Mouse (Mus musculus) T-helper 2 cell (primary cell): Measurements from ENCODE around the gene Axdnd1.

Source experiments
- in situ Hi-C: fragments of 300-600 bp; cut with MboI, MseI; formaldehyde crosslinking; loops from one replicate; pipeline ENCODE4 v1.15.1; 2025; ENCODE audit warnings: high pct_unique_total_duplicates

Axdnd1 gene

DNA sequence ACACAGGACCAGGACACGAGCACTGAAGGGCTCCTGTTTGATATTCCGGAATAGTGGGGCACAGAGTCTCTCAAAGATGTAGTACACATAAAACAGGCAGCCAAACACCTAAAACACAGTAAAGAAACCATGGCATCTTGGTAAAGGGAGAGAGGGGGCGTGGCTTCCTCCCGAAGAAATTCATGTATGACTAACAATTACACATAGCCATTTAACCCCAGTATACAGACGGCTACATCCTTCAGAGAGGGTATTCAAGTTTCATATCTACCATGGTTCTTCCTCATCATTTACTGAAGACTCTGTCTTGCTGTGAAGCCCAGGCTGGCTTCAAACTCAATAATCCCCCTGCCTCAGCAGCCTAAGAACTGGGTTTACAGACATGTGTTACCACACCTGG lies 16.8 kb upstream of the Axdnd1 start:
- in situ Hi-C loops: no loop called here

DNA sequence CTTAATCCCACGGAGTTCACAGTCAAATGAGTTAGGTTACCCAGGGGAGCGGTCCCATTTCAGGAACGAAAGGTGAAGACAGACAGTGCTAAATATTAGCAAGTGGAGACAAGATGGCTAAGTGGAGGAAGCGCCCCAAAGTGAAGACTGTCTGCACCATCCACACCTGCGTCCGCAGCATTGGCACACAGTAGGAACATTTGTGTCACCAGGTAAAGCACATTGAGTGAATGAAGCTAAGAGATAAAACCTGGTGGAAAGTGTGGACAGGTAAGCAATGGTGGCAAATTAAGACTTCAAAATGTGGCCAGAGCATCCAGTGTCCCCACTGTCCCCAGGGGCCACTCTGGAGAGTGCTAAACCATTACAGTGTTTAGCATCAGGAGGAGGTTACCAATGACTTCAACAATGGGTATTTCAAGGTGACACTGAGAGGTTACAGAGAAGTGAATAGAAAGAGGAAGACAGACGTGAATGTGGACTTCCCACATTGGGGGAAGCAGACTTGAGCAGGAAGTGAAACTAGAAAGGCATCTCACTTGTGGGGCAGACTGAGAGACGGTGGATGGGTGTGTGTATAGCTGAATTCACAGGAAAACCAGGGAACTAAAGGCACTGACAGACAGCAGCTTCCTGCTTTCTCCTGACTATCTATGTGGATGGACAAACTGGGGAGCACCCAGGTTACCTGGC lies 16.2 kb upstream of the Axdnd1 start:
- in situ Hi-C loops: no loop called here

DNA sequence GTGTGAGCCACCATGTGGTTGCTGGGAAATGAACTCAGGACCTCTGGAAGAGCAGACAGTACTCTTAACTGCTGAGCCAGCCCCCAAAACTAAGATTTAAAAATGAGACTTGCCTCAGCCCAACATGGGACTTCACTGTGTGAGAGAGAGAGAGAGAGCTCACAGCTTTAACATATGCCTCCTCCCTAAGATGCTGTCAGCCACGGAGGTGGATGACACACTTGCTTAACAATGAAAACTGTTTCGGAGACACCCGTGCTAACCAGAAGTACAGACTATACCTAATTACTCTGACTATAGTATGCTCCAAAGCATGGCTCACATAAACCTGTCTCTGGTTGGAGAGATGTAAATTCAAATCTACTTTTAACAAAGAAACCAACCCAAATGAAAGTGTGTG lies 12.5 kb upstream of the Axdnd1 start:
- in situ Hi-C loops: no loop called here

DNA sequence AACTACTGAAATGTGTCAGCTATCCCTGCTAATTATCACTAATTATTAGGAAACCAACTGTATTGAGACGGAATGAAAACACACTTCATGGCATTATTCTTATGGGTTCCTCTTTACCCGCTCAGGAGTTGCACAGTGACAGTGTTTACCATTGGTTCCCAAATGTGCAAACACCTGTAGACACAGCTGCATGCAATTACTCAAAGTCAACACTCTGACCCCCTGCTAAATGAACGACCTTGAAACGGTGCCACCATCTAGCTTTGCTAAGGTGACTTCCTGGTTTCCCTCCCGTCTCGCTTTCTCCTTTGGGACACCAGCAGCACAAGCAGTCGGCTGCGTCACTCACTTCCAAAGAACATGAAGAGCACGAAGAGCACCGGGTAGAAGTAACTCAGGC lies 11.5 kb upstream of the Axdnd1 start:
- in situ Hi-C loops: no loop called here

GRCm38 (mm10) chr1:156428434-156428833 lies 7.5 kb upstream of the Axdnd1 start:
- in situ Hi-C loops: no loop called here

GRCm38 (mm10) chr1:156425746-156426145 lies 4.8 kb upstream of the Axdnd1 start:
- in situ Hi-C loops: no loop called here

DNA sequence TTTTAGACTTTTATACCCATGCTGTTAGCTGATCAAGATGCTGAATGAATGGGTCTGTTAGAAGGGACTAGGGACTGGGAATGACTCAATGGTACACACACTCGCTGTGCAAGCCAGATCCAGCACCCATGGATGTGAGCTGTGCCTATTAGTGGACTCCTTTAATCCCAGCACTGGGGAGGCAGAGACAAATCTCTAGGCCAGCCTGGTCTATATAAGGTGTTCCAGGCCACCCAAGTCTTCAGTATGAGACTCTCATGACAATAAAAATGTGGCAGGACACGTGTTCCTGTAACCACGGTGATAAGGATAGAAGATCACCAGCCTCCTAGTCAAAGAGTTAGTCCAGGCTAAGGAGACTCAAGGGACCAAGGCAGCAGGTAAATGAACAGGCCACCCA lies 3.1 kb upstream of the Axdnd1 start:
- in situ Hi-C loops: no loop called here

DNA sequence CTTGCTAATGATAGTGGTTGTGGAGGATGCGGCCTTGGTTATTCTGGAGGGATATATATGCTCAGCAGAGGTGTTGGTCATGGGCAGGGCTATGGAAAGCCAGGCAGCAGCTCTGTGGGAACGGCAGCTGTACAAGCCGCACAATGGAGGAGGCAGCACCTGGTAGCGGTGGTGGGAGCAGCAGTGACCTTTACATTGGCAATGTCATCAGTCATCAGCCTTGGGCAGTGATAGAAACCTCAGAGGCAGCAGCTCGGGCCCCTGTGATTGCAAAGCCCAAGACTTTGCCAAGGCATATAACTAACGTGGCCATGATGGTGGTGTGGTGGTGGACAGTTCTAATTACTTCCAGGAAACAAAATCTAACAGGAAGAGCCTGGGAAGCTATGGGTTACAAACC lies 2.5 kb upstream of the Axdnd1 start:
- in situ Hi-C loops: no loop called here

DNA sequence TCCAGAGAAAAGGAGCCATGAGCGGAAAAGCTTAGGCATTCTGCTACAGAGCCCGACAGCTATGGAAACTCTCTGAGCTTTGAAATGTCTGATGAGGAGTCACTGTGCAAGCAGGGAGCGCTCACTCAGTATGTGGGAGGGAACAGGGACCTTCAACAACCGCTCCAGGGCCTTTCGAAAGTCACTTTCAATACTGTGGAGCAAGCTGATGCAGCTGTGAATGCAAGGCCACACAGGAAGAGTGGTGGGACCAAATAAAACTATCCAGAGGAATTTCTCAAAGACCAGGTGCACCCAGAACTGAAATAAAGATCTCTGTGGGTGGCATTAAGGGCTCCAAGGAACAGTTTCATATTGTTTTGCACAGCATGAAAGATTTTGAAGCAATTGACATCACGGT lies 1.9 kb upstream of the Axdnd1 start:
- in situ Hi-C loops: no loop called here

GRCm38 (mm10) chr1:156418170-156418569 lies 2.8 kb downstream of the Axdnd1 start:
- in situ Hi-C loops: no loop called here

- in situ Hi-C loops: loop anchor here (10.0 kb wide), 1 partner anchor 294 kb away; no protein-coding TSS in a partner anchor
Observed at GRCm38 (mm10) chr1:156408521-156408920, 12.4 kb downstream of the Axdnd1 start.

- in situ Hi-C loops: loop anchor here (10.0 kb wide), 1 partner anchor 293 kb away; no protein-coding TSS in a partner anchor
Observed at GRCm38 (mm10) chr1:156408004-156408403, 13.0 kb downstream of the Axdnd1 start.

GRCm38 (mm10) chr1:156403251-156403650 lies 17.7 kb downstream of the Axdnd1 start:
- in situ Hi-C loops: loop anchor here (10.0 kb wide), 1 partner anchor 288 kb away; no protein-coding TSS in a partner anchor

GRCm38 (mm10) chr1:156402491-156402890 lies 18.5 kb downstream of the Axdnd1 start:
- in situ Hi-C loops: loop anchor here (10.0 kb wide), 1 partner anchor 288 kb away; no protein-coding TSS in a partner anchor

DNA sequence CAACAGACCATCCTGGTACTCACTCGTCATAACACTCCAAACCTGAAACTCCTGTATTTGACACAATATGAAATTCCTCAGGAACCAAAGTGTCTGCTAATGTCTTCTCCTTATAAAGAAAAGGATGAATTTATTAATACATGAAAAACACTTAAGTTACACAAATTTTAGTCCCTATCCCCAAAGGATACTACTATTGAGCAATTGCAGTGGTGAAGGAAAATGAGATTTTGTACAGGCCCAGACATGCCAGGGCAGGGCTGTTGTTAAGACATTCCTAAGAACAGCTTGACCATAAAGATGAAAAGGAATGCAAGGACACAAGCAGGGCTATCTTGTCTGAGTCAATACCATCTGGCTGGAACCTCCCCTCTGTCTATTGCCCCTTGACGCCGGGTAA lies 20.8 kb downstream of the Axdnd1 start:
- in situ Hi-C loops: loop anchor here (10.0 kb wide), 1 partner anchor 285 kb away; no protein-coding TSS in a partner anchor

GRCm38 (mm10) chr1:156393148-156393547 lies 27.8 kb downstream of the Axdnd1 start:
- in situ Hi-C loops: no loop called here

DNA sequence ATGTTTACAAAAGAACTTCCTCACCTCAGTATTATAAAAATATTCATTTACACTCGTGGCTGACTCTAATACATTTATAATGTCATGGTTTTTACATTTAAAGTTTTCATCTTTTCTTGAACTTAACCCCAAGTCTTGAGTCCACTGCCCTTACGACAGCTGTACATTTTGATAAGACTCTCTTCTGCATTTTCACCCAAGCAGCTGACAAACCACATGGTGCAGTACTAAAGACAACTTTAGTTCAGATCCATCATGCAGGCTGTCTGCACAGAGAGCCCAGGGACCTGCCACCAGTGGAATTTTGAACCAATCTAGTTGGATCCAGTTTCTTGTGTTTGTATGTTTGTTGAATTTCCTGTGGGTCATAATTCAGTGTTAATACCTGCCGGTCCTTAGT lies 34.1 kb downstream of the Axdnd1 start:
- in situ Hi-C loops: no loop called here

GRCm38 (mm10) chr1:156386232-156386631 lies 34.7 kb downstream of the Axdnd1 start:
- in situ Hi-C loops: no loop called here

DNA sequence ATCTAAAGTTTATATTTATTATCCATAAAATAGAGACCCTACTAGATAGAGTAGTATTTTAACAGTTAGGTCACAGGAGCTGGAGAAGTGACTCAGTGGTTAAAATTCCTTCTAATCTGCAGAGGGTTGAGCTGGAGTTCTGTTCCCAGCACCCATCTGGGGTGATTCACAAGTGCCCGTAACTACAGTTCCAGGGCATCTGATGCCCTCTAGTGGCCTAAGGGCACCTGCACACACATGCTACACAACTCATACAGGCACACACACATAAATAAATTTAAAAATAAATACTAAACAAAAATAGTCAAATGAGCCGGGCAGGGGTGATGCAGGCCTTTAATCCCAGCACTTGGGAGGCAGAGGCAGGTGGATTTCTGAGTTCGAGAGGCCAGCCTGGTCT lies 39.7 kb downstream of the Axdnd1 start:
- in situ Hi-C loops: no loop called here

DNA sequence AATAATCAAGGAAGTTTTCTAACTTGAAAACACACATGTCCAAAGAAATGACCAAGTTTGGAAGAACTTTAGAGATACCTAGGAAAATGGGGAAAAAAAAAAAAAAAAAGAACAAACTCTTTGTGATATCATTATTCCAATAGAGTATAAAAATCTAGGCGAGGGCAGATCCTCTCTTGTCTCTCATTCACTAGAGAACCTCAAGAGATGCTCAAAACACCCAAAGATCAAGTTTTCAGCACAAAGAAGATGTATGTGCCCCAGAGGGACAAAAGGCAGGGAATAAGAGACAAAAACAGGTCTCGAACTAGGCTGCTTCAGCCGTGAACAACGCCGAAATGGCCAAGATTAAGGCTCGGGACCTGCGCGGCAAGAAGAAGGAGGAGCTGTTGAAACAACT lies 55.2 kb downstream of the Axdnd1 start, which contains the start of gene Gm2000:
Gene Gm2000 (plus strand): TSS at position 301 of the 400 bp plus-strand sequence.
- in situ Hi-C loops: no loop called here

GRCm38 (mm10) chr1:156352466-156352865 lies 68.5 kb downstream of the Axdnd1 start:
- in situ Hi-C loops: no loop called here

- in situ Hi-C loops: no loop called here
Observed at GRCm38 (mm10) chr1:156350441-156350840, 70.5 kb downstream of the Axdnd1 start.

- in situ Hi-C loops: no loop called here
Observed at GRCm38 (mm10) chr1:156349031-156349430, 71.9 kb downstream of the Axdnd1 start.

DNA sequence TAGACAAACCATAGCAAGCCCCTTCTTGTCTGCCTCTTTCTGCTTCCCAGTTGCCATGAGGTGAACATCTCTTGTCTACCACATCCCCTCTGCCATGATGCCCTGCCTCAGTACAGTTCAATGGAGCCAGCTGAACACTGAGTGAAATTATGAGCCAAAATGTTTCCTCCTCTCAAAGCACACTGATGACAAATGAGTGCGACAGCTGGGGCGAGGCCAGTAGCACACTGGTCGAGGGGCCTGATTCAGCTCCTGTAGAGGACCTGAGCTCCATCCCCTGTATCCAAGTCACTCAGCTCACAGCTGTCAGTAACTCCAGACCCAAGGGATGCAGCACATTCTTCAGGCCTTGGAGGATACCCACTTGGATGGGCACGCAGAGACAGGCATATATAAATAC lies 75.3 kb downstream of the Axdnd1 start:
- in situ Hi-C loops: no loop called here
